In genomic region chr19:12541644-12542043, GRCm38 (mm10) we compare ENCODE assay signal across 15 mouse cellular contexts. TPM values are rescaled to one million over a fixed set of nuclear protein-coding genes. Genes with fewer than 3 reads are reported as not detected.
DNase-seq lines count a peak whose midpoint lies in the region; ATAC-seq and TF ChIP-seq lines count a peak whose summit lies in the region.
"Had no signal": no experiment of that assay in that cellular context is flagged by ENCODE, and none has a peak within 500 bp of the region (broad histone marks: within the 10 kb centered on the region; RNA-seq: fewer than 3 reads in every experiment).

No protein-coding gene starts in this region.

- 19% methylated on average over 2 of the region's 2 CpGs for WGBS in lung, adult 2 months
- 46% methylated on average over 2 of the region's 2 CpGs for WGBS in forebrain, embryonic 11.5 days
- WGBS in forebrain, embryonic 12.5 days: 33% methylated on average over 2 of the region's 2 CpGs
- 42% methylated on average over 2 of the region's 2 CpGs for WGBS in forebrain, embryonic 14.5 days

- TF ChIP-seq CTCF in lung, adult 2 months (IDR thresholded peaks at IDR 0.05; ENCODE audit: insufficient read depth, low read length): no peak

- TF ChIP-seq POLR2A in lung, adult 2 months (IDR thresholded peaks at IDR 0.05; ENCODE audit: borderline replicate concordance, extremely low read depth, low read depth, low read length): no peak

- no peaks in the 10 kb centered on the region for H3K36me3 ChIP-seq in forebrain, embryonic 11.5 days (ENCODE audit: control insufficient read depth, insufficient read depth, low read length)
- no peaks in the 10 kb centered on the region for H3K36me3 ChIP-seq in forebrain, embryonic 12.5 days (replicated peaks)
- H3K36me3 ChIP-seq in forebrain, embryonic 14.5 days (ENCODE audit: control insufficient read depth, insufficient read depth, low read length): no peaks in the 10 kb centered on the region
- H3K36me3 ChIP-seq: forebrain, embryonic 15.5 days; heart, embryonic 15.5 days; limb, embryonic 13.5 days had no signal

- H3K27me3 ChIP-seq in forebrain, embryonic 11.5 days (ENCODE audit: control insufficient read depth, insufficient read depth, low read length): no peaks in the 10 kb centered on the region
- no peaks in the 10 kb centered on the region for H3K27me3 ChIP-seq in forebrain, embryonic 12.5 days
- H3K27me3 ChIP-seq in forebrain, embryonic 14.5 days (replicated peaks; ENCODE audit: control insufficient read depth, insufficient read depth, low read length): no peaks in the 10 kb centered on the region
- H3K27me3 ChIP-seq: forebrain, embryonic 15.5 days; heart, embryonic 15.5 days; limb, embryonic 13.5 days had no signal

- DNase-seq in lung, postnatal 25 days (ENCODE audit: low spot score): peak; percentile 35
- DNase-seq in lung, adult 2 months: no peak
- DNase-seq in CD8-positive naive resting alpha-beta T cell, adult 2 months (ENCODE audit: low read depth in 2 of 2, low spot score in 2 of 2): peak; percentile 41 to 63
- peak; percentile 89 for DNase-seq in naive thymus-derived CD4-positive, alpha-beta T cell, adult 2 months (ENCODE audit: low read depth)
- peak; percentile 73 to 80 for DNase-seq in thymus, postnatal 10 days (ENCODE audit: low spot score in 2 of 2)
- DNase-seq in forebrain, embryonic 11.5 days (ENCODE audit: low spot score): no peak
- DNase-seq in forebrain, embryonic 14.5 days (ENCODE audit: low spot score): no peak
- DNase-seq: adrenal gland, postnatal 25 days; cerebellum, adult 9-10 months; embryo, embryonic 11 days had no signal

- ATAC-seq in forebrain, embryonic 11.5 days (replicated peaks; ENCODE audit: low FRiP score): no peak
- ATAC-seq in forebrain, embryonic 12.5 days (ENCODE audit: low FRiP score): no peak
- no peak for ATAC-seq in forebrain, embryonic 14.5 days
- ATAC-seq: forebrain, embryonic 15.5 days; hindbrain, embryonic 16.5 days had no signal

- H3K9me3 ChIP-seq in forebrain, embryonic 11.5 days (ENCODE audit: control insufficient read depth, low read length): no peaks in the 10 kb centered on the region
- no peaks in the 10 kb centered on the region for H3K9me3 ChIP-seq in forebrain, embryonic 12.5 days
- H3K9me3 ChIP-seq in forebrain, embryonic 14.5 days (replicated peaks; ENCODE audit: control insufficient read depth, low read length): no peaks in the 10 kb centered on the region
- H3K9me3 ChIP-seq: forebrain, embryonic 15.5 days; heart, embryonic 15.5 days; limb, embryonic 13.5 days had no signal

- no peak overlapping the region for H3K4me2 ChIP-seq in forebrain, embryonic 11.5 days (ENCODE audit: low read depth, low read length, severe bottlenecking)
- H3K4me2 ChIP-seq in forebrain, embryonic 12.5 days: no peak overlapping the region
- H3K4me2 ChIP-seq in forebrain, embryonic 14.5 days (ENCODE audit: low read length): no peak overlapping the region
- H3K4me2 ChIP-seq: forebrain, embryonic 15.5 days; heart, embryonic 15.5 days; limb, embryonic 13.5 days had no signal

- H3K27ac ChIP-seq in forebrain, embryonic 11.5 days (ENCODE audit: low read depth, low read length): no peak overlapping the region
- no peak overlapping the region for H3K27ac ChIP-seq in forebrain, embryonic 12.5 days
- no peak overlapping the region for H3K27ac ChIP-seq in forebrain, embryonic 14.5 days (ENCODE audit: low read depth, low read length)
- H3K27ac ChIP-seq: forebrain, embryonic 15.5 days; heart, embryonic 15.5 days; limb, embryonic 13.5 days had no signal

- H3K4me1 ChIP-seq in lung, adult 2 months (ENCODE audit: control insufficient read depth, insufficient read depth, low read length): no peaks in the 10 kb centered on the region; the same call in 1 of the 2 replicates
- no peaks in the 10 kb centered on the region for H3K4me1 ChIP-seq in forebrain, embryonic 11.5 days (replicated peaks; ENCODE audit: control insufficient read depth, insufficient read depth, low read length)
- no peaks in the 10 kb centered on the region for H3K4me1 ChIP-seq in forebrain, embryonic 12.5 days
- H3K4me1 ChIP-seq in forebrain, embryonic 14.5 days (ENCODE audit: control insufficient read depth, insufficient read depth, low read length): no peaks in the 10 kb centered on the region
- H3K4me1 ChIP-seq: forebrain, embryonic 15.5 days; heart, embryonic 15.5 days; limb, embryonic 13.5 days had no signal

- H3K4me3 ChIP-seq in lung, adult 2 months (replicated peaks; ENCODE audit: extremely low read depth, low read depth, low read length): no peak overlapping the region
- H3K4me3 ChIP-seq in forebrain, embryonic 11.5 days (ENCODE audit: low read depth, low read length): no peak overlapping the region
- H3K4me3 ChIP-seq in forebrain, embryonic 12.5 days (replicated peaks): no peak overlapping the region
- no peak overlapping the region for H3K4me3 ChIP-seq in forebrain, embryonic 14.5 days (ENCODE audit: low read depth, low read length)
- H3K4me3 ChIP-seq: forebrain, embryonic 15.5 days; heart, embryonic 15.5 days; limb, embryonic 13.5 days had no signal

- H3K9ac ChIP-seq in forebrain, embryonic 11.5 days (ENCODE audit: low read length): no peak overlapping the region
- H3K9ac ChIP-seq in forebrain, embryonic 12.5 days: no peak overlapping the region
- H3K9ac ChIP-seq in forebrain, embryonic 14.5 days (ENCODE audit: low read length): no peak overlapping the region
- H3K9ac ChIP-seq: forebrain, embryonic 15.5 days; heart, embryonic 15.5 days; limb, embryonic 13.5 days had no signal

RNA-seq across cellular contexts. Expression of gene Fam111a, which starts 3.9 kb away (rescaled TPM):
- 1.4 and 2.8 TPM in 2 replicates for polyA plus RNA-seq in lung, adult 2 months (2012; rRNA removed)
- 25.0 and 28.7 TPM in 2 replicates for polyA plus RNA-seq in forebrain, embryonic 11.5 days (2014; fragmentation: Nextera tagmentation; extraction: Ambion mirVana)
- polyA plus RNA-seq in forebrain, embryonic 12.5 days (2016; fragmentation: Nextera tagmentation; extraction: Ambion mirVana): 17.9 and 18.4 TPM in 2 replicates
- 9.9 and 10.9 TPM in 2 replicates for polyA plus RNA-seq in forebrain, embryonic 14.5 days (2014; fragmentation: Nextera tagmentation; extraction: Ambion mirVana)

RNA-seq across cellular contexts. Expression of gene Dtx4, which starts 40.4 kb away (rescaled TPM):
- polyA plus RNA-seq in lung, adult 2 months (2012; rRNA removed): 10.3 and 13.8 TPM in 2 replicates
- polyA plus RNA-seq in forebrain, embryonic 11.5 days (2014; fragmentation: Nextera tagmentation; extraction: Ambion mirVana): 39.8 and 40.2 TPM in 2 replicates
- polyA plus RNA-seq in forebrain, embryonic 12.5 days (2016; fragmentation: Nextera tagmentation; extraction: Ambion mirVana): 34.2 and 37.4 TPM in 2 replicates
- polyA plus RNA-seq in forebrain, embryonic 14.5 days (2014; fragmentation: Nextera tagmentation; extraction: Ambion mirVana): 15.3 and 18.2 TPM in 2 replicates

RNA-seq across cellular contexts. Expression of gene Gm4952, which starts 58.1 kb away (rescaled TPM):
- polyA plus RNA-seq in lung, adult 2 months (2012; rRNA removed): not detected in 2 replicates
- not detected in 2 replicates for polyA plus RNA-seq in forebrain, embryonic 11.5 days (2014; fragmentation: Nextera tagmentation; extraction: Ambion mirVana)
- polyA plus RNA-seq in forebrain, embryonic 12.5 days (2016; fragmentation: Nextera tagmentation; extraction: Ambion mirVana): not detected in 2 replicates
- polyA plus RNA-seq in forebrain, embryonic 14.5 days (2014; fragmentation: Nextera tagmentation; extraction: Ambion mirVana): not detected in 2 replicates
- polyA plus RNA-seq: forebrain, embryonic 15.5 days had no signal

Comparison
In these comparisons a context has a peak if more than half of its experiments do, and no peak if none do; other contexts are left out.
1. DNase-seq: peak in lung, postnatal 25 days (single experiment), CD8-positive naive resting alpha-beta T cell, adult 2 months (2 of 2), naive thymus-derived CD4-positive, alpha-beta T cell, adult 2 months (single experiment) and thymus, postnatal 10 days (2 of 2); none in lung, adult 2 months (single experiment), forebrain, embryonic 11.5 days (single experiment) and forebrain, embryonic 14.5 days (single experiment).